Mouse (Mus musculus) MEL (cell line): ENCODE results near the gene Snx29.

Experiments
- CTCF ChIP-seq, 3 experiments: IDR thresholded peaks in 2 of 3; conservative IDR thresholded peaks in 1 of 3; 2 replicates each; pipeline ENCODE4 v1.5.1; 2011 to 2012; ENCODE audit warnings: low read length in 3 of 3, low read depth in 2 of 3, mild to moderate bottlenecking in 2 of 3, improper control_type of control experiment in 1 of 3, inconsistent platforms in 1 of 3, mixed read lengths in 1 of 3, moderate library complexity in 1 of 3; ENCODE audit not compliant: control insufficient read depth in 1 of 3, insufficient read depth in 1 of 3, poor library complexity in 1 of 3, severe bottlenecking in 1 of 3
- EP300 ChIP-seq, 2 experiments: IDR thresholded peaks; 2 replicates each; pipeline ENCODE4 v1.6.1; 2011; ENCODE audit warnings: improper control_type of control experiment in 2 of 2, low read length in 2 of 2, low read depth in 1 of 2, mild to moderate bottlenecking in 1 of 2
- GABPA ChIP-seq: IDR thresholded peaks from 2 replicates; pipeline ENCODE4 v1.6.1; 2012; ENCODE audit warnings: low read depth, mild to moderate bottlenecking, inconsistent platforms, low read length, improper control_type of control experiment, moderate library complexity
- HCFC1 ChIP-seq: IDR thresholded peaks from 2 replicates; pipeline ENCODE4 v1.6.1; 2012; ENCODE audit warnings: low read depth, mild to moderate bottlenecking, inconsistent platforms, low read length, improper control_type of control experiment, moderate library complexity
- MAZ ChIP-seq: IDR thresholded peaks from 2 replicates; pipeline ENCODE4 v1.6.1; 2012; ENCODE audit warnings: low read depth, mild to moderate bottlenecking, inconsistent platforms, low read length, improper control_type of control experiment
- POLR2A ChIP-seq, 2 experiments: IDR thresholded peaks; 2 replicates each; pipeline ENCODE4 v1.6.1; 2011 to 2012; ENCODE audit warnings: low read length in 2 of 2, mild to moderate bottlenecking in 2 of 2, control low read depth in 1 of 2, improper control_type of control experiment in 1 of 2, low read depth in 1 of 2, moderate library complexity in 1 of 2; ENCODE audit not compliant: control insufficient read depth in 1 of 2, insufficient read depth in 1 of 2, poor library complexity in 1 of 2
- POLR2AphosphoS5 ChIP-seq: IDR thresholded peaks from 2 replicates; pipeline ENCODE4 v1.6.1; 2012; ENCODE audit warnings: low read depth, borderline replicate concordance, mild to moderate bottlenecking, inconsistent platforms, low read length, moderate library complexity, mixed read lengths

- no peak for TF ChIP-seq POLR2A (IDR thresholded peaks at IDR 0.05; ENCODE audit: control insufficient read depth in 1 of 2, insufficient read depth in 1 of 2, low read depth in 1 of 2, low read length in 2 of 2, poor library complexity in 1 of 2)
- no peak for TF ChIP-seq CTCF (IDR thresholded peaks at IDR 0.05 in 2 of 3, conservative IDR thresholded peaks at IDR 0.05 in 1 of 3; ENCODE audit: control insufficient read depth in 1 of 3, insufficient read depth in 1 of 3, low read depth in 2 of 3, low read length in 3 of 3, poor library complexity in 1 of 3, severe bottlenecking in 1 of 3)
- TF ChIP-seq EP300 (IDR thresholded peaks at IDR 0.05; ENCODE audit: low read depth in 1 of 2, low read length in 2 of 2), result no peak
- no peak for TF ChIP-seq POLR2AphosphoS5
- TF ChIP-seq HCFC1, result no peak
- TF ChIP-seq GABPA, result no peak
- no peak for TF ChIP-seq MAZ
These were observed 184.6 kb downstream of the Snx29 start for GRCm38 (mm10) chr16:11507188-11507731.
